Mouse (Mus musculus): ENCODE measurements at regions not wholly inside any gene's neighbourhood (a gene's known extent, or its start where the extent isn't known, plus 50 kb on each side); places are given as distances from the start of the nearest gene placed in this dataset.

GRCm38 (mm10) chr16:9501713-9502112 is 493.6 kb downstream of the Grin2a start:
- Histone ChIP-seq H3K27me3 (ENCODE audit: control insufficient read depth, insufficient read depth, low read length) (no peaks in the 10 kb centered on the region), H3K4me3 (replicated peaks; ENCODE audit: insufficient read depth, low read depth, low read length) (no peak overlapping the region), H3K27ac (ENCODE audit: insufficient read depth, low read length) (no peak overlapping the region), H3K4me1 (ENCODE audit: control insufficient read depth, insufficient read depth, low read length) (no peaks in the 10 kb centered on the region)
- no peak for DNase-seq
- no peak for TF ChIP-seq POLR2A (IDR thresholded peaks at IDR 0.05; ENCODE audit: borderline replicate concordance, insufficient read depth, low read length)
- TF ChIP-seq CTCF (IDR thresholded peaks at IDR 0.05; ENCODE audit: borderline replicate concordance, insufficient read depth, low read depth, low read length) = no peak
- 18% methylated on average over 4 of the region's 4 CpGs for WGBS

GRCm38 (mm10) chr16:9509666-9510065 is 485.7 kb downstream of the Grin2a start:
- 0% methylated on average over 1 of the region's 1 CpGs for WGBS

GRCm38 (mm10) chr16:9514538-9514937 is 480.8 kb downstream of the Grin2a start:
- DNase-seq = no peak
- no peaks in the 10 kb centered on the region for H3K27me3 ChIP-seq (ENCODE audit: control insufficient read depth, insufficient read depth, low read length)
- no peaks in the 10 kb centered on the region for H3K4me1 ChIP-seq (ENCODE audit: control insufficient read depth, insufficient read depth, low read length)
- WGBS = 42% methylated on average over 4 of the region's 4 CpGs
- TF ChIP-seq POLR2A (IDR thresholded peaks at IDR 0.05; ENCODE audit: borderline replicate concordance, insufficient read depth, low read length) = no peak
- TF ChIP-seq CTCF (IDR thresholded peaks at IDR 0.05; ENCODE audit: borderline replicate concordance, insufficient read depth, low read depth, low read length) = no peak
- H3K27ac ChIP-seq (ENCODE audit: insufficient read depth, low read length) = no peak overlapping the region
- H3K4me3 ChIP-seq (replicated peaks; ENCODE audit: insufficient read depth, low read depth, low read length) = no peak overlapping the region

More at GRCm38 (mm10) chr16:9509666-9510065, 485.7 kb downstream of the Grin2a start:
- TF ChIP-seq POLR2A (IDR thresholded peaks at IDR 0.05; ENCODE audit: borderline replicate concordance, insufficient read depth, low read length) = no peak
- TF ChIP-seq CTCF (IDR thresholded peaks at IDR 0.05; ENCODE audit: borderline replicate concordance, insufficient read depth, low read depth, low read length) = no peak
- Histone ChIP-seq H3K27me3 (ENCODE audit: control insufficient read depth, insufficient read depth, low read length) (no peaks in the 10 kb centered on the region), H3K4me1 (ENCODE audit: control insufficient read depth, insufficient read depth, low read length) (no peaks in the 10 kb centered on the region), H3K27ac (ENCODE audit: insufficient read depth, low read length) (no peak overlapping the region), H3K4me3 (replicated peaks; ENCODE audit: insufficient read depth, low read depth, low read length) (no peak overlapping the region)
- DNase-seq = peak; percentile 45 to 66
